Mouse (Mus musculus): ENCODE data around the gene Adam26b.
"Not testable (repeated sequence)": the region's sequence is repeated elsewhere in the genome, so short reads cannot be mapped to it uniquely, and the experiment has no call there.

Gene Adam26b

GRCm38 (mm10) chr8:43528006-43528405 lies at the start of gene Adam26b:
Gene Adam26b (minus strand): TSS chr8:43528106.
- not testable (repeated sequence) for DNase-seq (ENCODE audit: low spot score)

DNA sequence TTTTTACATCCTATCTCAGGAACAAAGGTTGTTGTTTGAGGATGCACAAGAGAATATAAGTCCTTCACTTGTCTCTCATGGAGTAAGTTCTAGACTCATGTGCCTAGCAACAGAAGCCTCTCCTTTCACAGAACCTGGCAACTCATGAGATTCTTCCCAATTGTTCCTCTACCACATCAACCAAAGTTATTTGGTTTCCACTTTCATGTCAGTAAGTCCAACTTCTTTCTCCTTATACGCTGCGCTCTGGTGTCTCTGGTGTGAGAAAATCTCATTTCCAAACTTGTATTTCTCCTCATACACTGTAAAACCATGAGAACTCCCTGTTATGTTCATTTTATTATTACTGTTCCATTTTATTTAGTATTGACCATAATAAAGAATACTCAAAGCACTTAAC lies 48.7 kb upstream of the Adam26b start, which contains the start of gene Adam26a:
Adam26a (minus strand) TSS at position 101 of the 400 bp plus-strand sequence.
- not testable (repeated sequence) for DNase-seq (ENCODE audit: low spot score)
